ENCODE assay signal across 22 mouse cellular contexts in the genomic region with DNA sequence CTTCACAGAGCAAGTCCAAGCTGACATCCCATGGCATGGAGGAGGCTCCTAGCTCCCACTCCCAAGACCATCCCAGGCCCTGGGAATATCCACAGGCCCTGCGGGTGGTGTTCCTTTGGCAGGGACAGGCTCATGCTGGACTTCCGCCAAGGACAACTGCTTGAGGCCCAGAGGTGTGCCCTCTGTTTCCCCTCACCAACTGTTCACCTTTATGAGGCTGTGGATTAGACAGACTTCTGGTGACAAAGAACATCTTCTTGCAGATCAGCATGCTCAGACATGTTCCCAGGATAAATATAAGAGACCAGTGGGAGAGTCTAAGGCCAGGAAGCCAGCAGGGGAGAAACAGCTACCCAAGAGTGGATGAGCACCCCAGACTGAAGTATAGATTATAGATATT.
"Had no signal": no experiment of that assay in that cellular context is flagged by ENCODE, and none has a peak within 500 bp of the region (broad histone marks: within the 10 kb centered on the region; RNA-seq: fewer than 3 reads in every experiment).

No protein-coding gene starts in this region.

- ATAC-seq: liver, embryonic 12.5 days; midbrain, embryonic 13.5 days; midbrain, embryonic 16.5 days had no signal

- H3K9me3 ChIP-seq: limb, embryonic 10.5 days; limb, embryonic 13.5 days; liver, embryonic 12.5 days; liver, embryonic 15.5 days; lung, embryonic 15.5 days; midbrain, embryonic 10.5 days; midbrain, embryonic 13.5 days; neural tube, embryonic 13.5 days had no signal

- H3K9ac ChIP-seq: limb, embryonic 13.5 days; liver, embryonic 12.5 days; liver, embryonic 15.5 days; lung, embryonic 15.5 days; midbrain, embryonic 13.5 days; neural tube, embryonic 13.5 days had no signal

- H3K4me2 ChIP-seq: limb, embryonic 13.5 days; liver, embryonic 12.5 days; liver, embryonic 15.5 days; lung, embryonic 15.5 days; midbrain, embryonic 13.5 days; neural tube, embryonic 13.5 days had no signal

- H3K27ac ChIP-seq: layer of hippocampus, adult 2 months; limb, embryonic 10.5 days; limb, embryonic 13.5 days; liver, embryonic 12.5 days; liver, embryonic 15.5 days; lung, embryonic 15.5 days; midbrain, embryonic 10.5 days; midbrain, embryonic 13.5 days; neural tube, embryonic 13.5 days had no signal

- H3K27me3 ChIP-seq: limb, embryonic 13.5 days; liver, embryonic 12.5 days; liver, embryonic 15.5 days; lung, embryonic 15.5 days; megakaryocyte, embryonic 14.5 days; midbrain, embryonic 13.5 days; neural tube, embryonic 13.5 days had no signal

- H3K36me3 ChIP-seq: limb, embryonic 10.5 days; liver, embryonic 15.5 days; lung, embryonic 15.5 days; midbrain, embryonic 13.5 days; neural tube, embryonic 13.5 days had no signal

- DNase-seq: kidney, adult 2 months; layer of hippocampus, adult 9-11 months; liver; lung, adult 18-20 months; lung, postnatal 10 days; lung, postnatal 36 days; retina, postnatal 1 day; right cerebral cortex, postnatal 25 days; spleen, adult 18-20 months; thymus, adult 18-20 months had no signal

- H3K4me3 ChIP-seq: layer of hippocampus, adult 2 months; limb, embryonic 10.5 days; limb, embryonic 13.5 days; liver, embryonic 12.5 days; liver, embryonic 15.5 days; lung, embryonic 15.5 days; megakaryocyte, embryonic 14.5 days; midbrain, embryonic 10.5 days; midbrain, embryonic 13.5 days; myocyte; neural tube, embryonic 13.5 days had no signal
